Mouse (Mus musculus): ENCODE measurements around the gene Fank1. TPM values are rescaled to one million over a fixed set of nuclear protein-coding genes. Genes with fewer than 3 reads are reported as not detected.
A peak's percentile ranks its signal among the peaks of the same experiment; 100 is the strongest.

Fank1 gene
- polyA plus RNA-seq, 1 experiment from 2014 or later, result 0.21 TPM

- no peaks in the 10 kb centered on the region for H3K27me3 ChIP-seq (ENCODE audit: control insufficient read depth, insufficient read depth, low read length)
- no peak overlapping the region for H3K4me3 ChIP-seq (replicated peaks; ENCODE audit: low read length)
- H3K27ac ChIP-seq (ENCODE audit: low read length), result 0 out of 2 replicates have a peak overlapping the region, but pooled peaks have one; percentile 0
- peaks cover 3% of the 10 kb centered on the region; the same call in 1 of the 2 replicates for H3K4me1 ChIP-seq (ENCODE audit: control insufficient read depth, insufficient read depth, low read length)
- 0 out of 2 replicates have a peak, but pooled peaks cover 5% of the 10 kb centered on the region for H3K36me3 ChIP-seq (ENCODE audit: control insufficient read depth, insufficient read depth, low read length)
- H3K4me2 ChIP-seq (ENCODE audit: low read depth, low read length), result no peak overlapping the region
- H3K9me3 ChIP-seq (replicated peaks; ENCODE audit: control insufficient read depth, low read length), result no peaks in the 10 kb centered on the region
- ATAC-seq (ENCODE audit: insufficient read depth, low FRiP score), result no peak
- WGBS, result 68% methylated on average over 1 of the region's 1 CpGs
- H3K9ac ChIP-seq (ENCODE audit: low read length), result no peak overlapping the region
Observed at GRCm38 (mm10) chr7:133744209-133744608, 32.5 kb upstream of the Fank1 start.

GRCm38 (mm10) chr7:133744701-133745100, 32.0 kb upstream of the Fank1 start:
- 0 out of 2 replicates have a peak, but pooled peaks cover 5% of the 10 kb centered on the region for H3K36me3 ChIP-seq (ENCODE audit: control insufficient read depth, insufficient read depth, low read length)
- H3K4me2 ChIP-seq (ENCODE audit: low read depth, low read length), result no peak overlapping the region
- no peaks in the 10 kb centered on the region for H3K9me3 ChIP-seq (replicated peaks; ENCODE audit: control insufficient read depth, low read length)
- H3K4me3 ChIP-seq (replicated peaks; ENCODE audit: low read length), result no peak overlapping the region
- H3K27me3 ChIP-seq (ENCODE audit: control insufficient read depth, insufficient read depth, low read length), result no peaks in the 10 kb centered on the region
- peak; percentile 74 for ATAC-seq (ENCODE audit: insufficient read depth, low FRiP score)
- peaks cover 3% of the 10 kb centered on the region; the same call in 1 of the 2 replicates for H3K4me1 ChIP-seq (ENCODE audit: control insufficient read depth, insufficient read depth, low read length)
- WGBS, result 34% methylated on average over 4 of the region's 4 CpGs
- no peak overlapping the region for H3K9ac ChIP-seq (ENCODE audit: low read length)
- 0 out of 2 replicates have a peak overlapping the region, but pooled peaks have one; percentile 0 for H3K27ac ChIP-seq (ENCODE audit: low read length)

- no peak overlapping the region for H3K9ac ChIP-seq (ENCODE audit: low read length)
- no peaks in the 10 kb centered on the region for H3K27me3 ChIP-seq (ENCODE audit: control insufficient read depth, insufficient read depth, low read length)
- peaks cover 3% of the 10 kb centered on the region; the same call in 1 of the 2 replicates for H3K4me1 ChIP-seq (ENCODE audit: control insufficient read depth, insufficient read depth, low read length)
- H3K4me2 ChIP-seq (ENCODE audit: low read depth, low read length), result no peak overlapping the region
- no peak for ATAC-seq (ENCODE audit: insufficient read depth, low FRiP score)
- H3K9me3 ChIP-seq (replicated peaks; ENCODE audit: control insufficient read depth, low read length), result no peaks in the 10 kb centered on the region
- WGBS, result 77% methylated on average over 8 of the region's 8 CpGs
- no peaks in the 10 kb centered on the region for H3K36me3 ChIP-seq (ENCODE audit: control insufficient read depth, insufficient read depth, low read length)
- H3K27ac ChIP-seq (ENCODE audit: low read length), result no peak overlapping the region
- no peak overlapping the region for H3K4me3 ChIP-seq (replicated peaks; ENCODE audit: low read length)
Observed at GRCm38 (mm10) chr7:133747372-133747771, 29.3 kb upstream of the Fank1 start.

- no peaks in the 10 kb centered on the region for H3K9me3 ChIP-seq (replicated peaks; ENCODE audit: control insufficient read depth, low read length)
- no peak overlapping the region for H3K4me3 ChIP-seq (replicated peaks; ENCODE audit: low read length)
- peaks cover 3% of the 10 kb centered on the region; the same call in 1 of the 2 replicates for H3K4me1 ChIP-seq (ENCODE audit: control insufficient read depth, insufficient read depth, low read length)
- 69% methylated on average over 14 of the region's 14 CpGs for WGBS
- H3K4me2 ChIP-seq (ENCODE audit: low read depth, low read length), result no peak overlapping the region
- H3K27me3 ChIP-seq (ENCODE audit: control insufficient read depth, insufficient read depth, low read length), result no peaks in the 10 kb centered on the region
- no peaks in the 10 kb centered on the region for H3K36me3 ChIP-seq (ENCODE audit: control insufficient read depth, insufficient read depth, low read length)
- no peak overlapping the region for H3K9ac ChIP-seq (ENCODE audit: low read length)
- ATAC-seq (ENCODE audit: insufficient read depth, low FRiP score), result no peak
- peak overlapping the region; percentile 42; the same call in 1 of the 2 replicates for H3K27ac ChIP-seq (ENCODE audit: low read length)
Observed at GRCm38 (mm10) chr7:133748753-133749152, 27.9 kb upstream of the Fank1 start.

GRCm38 (mm10) chr7:133750666-133751065, 26.0 kb upstream of the Fank1 start:
- WGBS, result 58% methylated on average over 5 of the region's 5 CpGs
- ATAC-seq (ENCODE audit: insufficient read depth, low FRiP score), result peak; percentile 63
- H3K27me3 ChIP-seq (ENCODE audit: control insufficient read depth, insufficient read depth, low read length), result no peaks in the 10 kb centered on the region

GRCm38 (mm10) chr7:133751163-133751562, 25.5 kb upstream of the Fank1 start:
- no peak overlapping the region for H3K27ac ChIP-seq (ENCODE audit: low read length)
- H3K4me3 ChIP-seq (replicated peaks; ENCODE audit: low read length), result no peak overlapping the region
- no peak for ATAC-seq (ENCODE audit: insufficient read depth, low FRiP score)
- 87% methylated on average over 5 of the region's 5 CpGs for WGBS
- H3K9me3 ChIP-seq (replicated peaks; ENCODE audit: control insufficient read depth, low read length), result no peaks in the 10 kb centered on the region
- H3K27me3 ChIP-seq (ENCODE audit: control insufficient read depth, insufficient read depth, low read length), result no peaks in the 10 kb centered on the region
- no peak overlapping the region for H3K9ac ChIP-seq (ENCODE audit: low read length)
- no peaks in the 10 kb centered on the region; the same call in 1 of the 2 replicates for H3K4me1 ChIP-seq (ENCODE audit: control insufficient read depth, insufficient read depth, low read length)
- H3K36me3 ChIP-seq (ENCODE audit: control insufficient read depth, insufficient read depth, low read length), result no peaks in the 10 kb centered on the region
- no peak overlapping the region for H3K4me2 ChIP-seq (ENCODE audit: low read depth, low read length)

More at GRCm38 (mm10) chr7:133750666-133751065, 26.0 kb upstream of the Fank1 start:
- no peak overlapping the region for H3K9ac ChIP-seq (ENCODE audit: low read length)
- no peaks in the 10 kb centered on the region for H3K9me3 ChIP-seq (replicated peaks; ENCODE audit: control insufficient read depth, low read length)
- no peak overlapping the region for H3K4me3 ChIP-seq (replicated peaks; ENCODE audit: low read length)
- no peak overlapping the region for H3K4me2 ChIP-seq (ENCODE audit: low read depth, low read length)
- H3K27ac ChIP-seq (ENCODE audit: low read length), result no peak overlapping the region
- H3K4me1 ChIP-seq (ENCODE audit: control insufficient read depth, insufficient read depth, low read length), result no peaks in the 10 kb centered on the region; the same call in 1 of the 2 replicates
- H3K36me3 ChIP-seq (ENCODE audit: control insufficient read depth, insufficient read depth, low read length), result no peaks in the 10 kb centered on the region

GRCm38 (mm10) chr7:133757961-133758455, 18.7 kb upstream of the Fank1 start:
- H3K36me3 ChIP-seq (ENCODE audit: control insufficient read depth, insufficient read depth, low read length), result no peaks in the 10 kb centered on the region
- peaks cover 7% of the 10 kb centered on the region; the same call in 1 of the 2 replicates for H3K4me1 ChIP-seq (ENCODE audit: control insufficient read depth, insufficient read depth, low read length)
- H3K9ac ChIP-seq (ENCODE audit: low read length), result no peak overlapping the region
- no peak overlapping the region for H3K4me2 ChIP-seq (ENCODE audit: low read depth, low read length)
- ATAC-seq (ENCODE audit: insufficient read depth, low FRiP score), result no peak
- H3K4me3 ChIP-seq (replicated peaks; ENCODE audit: low read length), result no peak overlapping the region
- H3K27ac ChIP-seq (ENCODE audit: low read length), result no peak overlapping the region
- H3K9me3 ChIP-seq (replicated peaks; ENCODE audit: control insufficient read depth, low read length), result 0 out of 2 replicates have a peak, but pooled peaks cover 3% of the 10 kb centered on the region
- no peaks in the 10 kb centered on the region for H3K27me3 ChIP-seq (ENCODE audit: control insufficient read depth, insufficient read depth, low read length)
- WGBS, result 72% methylated on average over 5 of the region's 5 CpGs

GRCm38 (mm10) chr7:133758716-133759115, 17.9 kb upstream of the Fank1 start:
- Histone ChIP-seq H3K4me2 (ENCODE audit: low read depth, low read length) (no peak overlapping the region), H3K9ac (ENCODE audit: low read length) (no peak overlapping the region), H3K27me3 (ENCODE audit: control insufficient read depth, insufficient read depth, low read length) (no peaks in the 10 kb centered on the region), H3K9me3 (replicated peaks; ENCODE audit: control insufficient read depth, low read length) (0 out of 2 replicates have a peak, but pooled peaks cover 3% of the 10 kb centered on the region), H3K36me3 (ENCODE audit: control insufficient read depth, insufficient read depth, low read length) (no peaks in the 10 kb centered on the region), H3K27ac (ENCODE audit: low read length) (no peak overlapping the region), H3K4me1 (ENCODE audit: control insufficient read depth, insufficient read depth, low read length) (peaks cover 8% of the 10 kb centered on the region; the same call in 1 of the 2 replicates), H3K4me3 (replicated peaks; ENCODE audit: low read length) (no peak overlapping the region)
- 98% methylated on average over 5 of the region's 5 CpGs for WGBS
- ATAC-seq (ENCODE audit: insufficient read depth, low FRiP score), result no peak

GRCm38 (mm10) chr7:133759611-133760353, 16.9 kb upstream of the Fank1 start:
- no peaks in the 10 kb centered on the region for H3K27me3 ChIP-seq (ENCODE audit: control insufficient read depth, insufficient read depth, low read length)
- H3K9me3 ChIP-seq (replicated peaks; ENCODE audit: control insufficient read depth, low read length), result 0 out of 2 replicates have a peak, but pooled peaks cover 3% of the 10 kb centered on the region
- peak overlapping the region; percentile 34 for H3K4me2 ChIP-seq (ENCODE audit: low read depth, low read length)
- no peaks in the 10 kb centered on the region for H3K36me3 ChIP-seq (ENCODE audit: control insufficient read depth, insufficient read depth, low read length)
- ATAC-seq (ENCODE audit: insufficient read depth, low FRiP score), result no peak
- H3K4me3 ChIP-seq (replicated peaks; ENCODE audit: low read length), result no peak overlapping the region; the same call in 1 of the 2 replicates
- WGBS, result 28% methylated on average over 27 of the region's 27 CpGs
- H3K4me1 ChIP-seq (ENCODE audit: control insufficient read depth, insufficient read depth, low read length), result peaks cover 8% of the 10 kb centered on the region; the same call in 1 of the 2 replicates
- 0 out of 2 replicates have a peak overlapping the region, but pooled peaks have one; percentile 32 for H3K27ac ChIP-seq (ENCODE audit: low read length)
- peak overlapping the region; percentile 18; the same call in 1 of the 2 replicates for H3K9ac ChIP-seq (ENCODE audit: low read length)
